Mouse (Mus musculus): Measurements from ENCODE around the gene Elfn2.
A peak's percentile ranks its signal among the peaks of the same experiment; 100 is the strongest.

Elfn2 gene

GRCm38 (mm10) chr15:78718290-78719250 lies at the start of gene Elfn2:
Elfn2 (minus strand) TSS chr15:78718771.
- no peak for DNase-seq (ENCODE audit: low spot score)

- DNase-seq (ENCODE audit: low spot score): no peak
Measured at GRCm38 (mm10) chr15:78763704-78764103, 45.1 kb upstream of the Elfn2 start.

GRCm38 (mm10) chr15:78763210-78763609 lies 44.6 kb upstream of the Elfn2 start:
- DNase-seq (ENCODE audit: low spot score): no peak

GRCm38 (mm10) chr15:78761112-78761511 lies 42.5 kb upstream of the Elfn2 start:
- DNase-seq (ENCODE audit: low spot score): no peak

DNA sequence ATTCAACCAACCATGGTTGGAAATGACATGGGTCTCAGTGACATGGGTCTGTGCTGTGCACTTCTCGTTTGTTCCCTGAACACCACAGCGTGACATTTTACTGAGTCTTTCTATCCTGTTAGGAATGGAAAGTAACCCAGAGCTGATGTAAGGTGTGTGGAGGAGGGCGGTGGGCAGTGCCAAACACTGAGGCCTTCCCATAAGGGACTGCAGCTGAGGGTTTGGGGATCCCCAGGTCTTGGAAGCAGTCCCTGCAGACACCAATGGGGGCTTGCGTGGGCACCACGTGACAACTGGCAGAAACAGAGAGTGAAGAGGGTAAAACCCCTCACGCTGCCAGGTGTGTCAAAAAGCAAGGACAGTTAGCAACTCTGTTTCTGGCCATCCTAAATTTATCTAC lies 39.6 kb upstream of the Elfn2 start:
- DNase-seq (ENCODE audit: low spot score): no peak

- no peak for DNase-seq (ENCODE audit: low spot score)
Measured at GRCm38 (mm10) chr15:78755966-78756725, 37.6 kb upstream of the Elfn2 start.

DNA sequence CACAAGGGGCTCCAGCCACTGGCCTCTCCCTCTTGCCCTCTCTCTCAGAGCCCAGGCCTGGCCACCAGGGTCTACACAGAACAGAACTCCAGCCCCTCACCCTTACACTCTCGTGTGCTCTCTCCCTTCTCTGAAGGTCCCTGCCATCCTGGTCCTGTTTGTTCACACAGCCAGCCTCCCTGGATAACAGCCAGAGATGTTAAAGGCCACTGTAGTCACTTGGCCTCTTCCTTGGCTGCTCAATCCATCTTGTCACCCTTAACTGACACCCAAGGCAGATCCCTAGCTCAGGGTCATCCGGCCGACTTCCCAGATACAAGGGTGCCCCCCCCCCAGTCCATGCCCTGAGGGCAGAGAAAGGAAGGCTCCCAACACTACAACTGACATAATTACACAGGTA lies 36.7 kb upstream of the Elfn2 start:
- no peak for DNase-seq (ENCODE audit: low spot score)

DNA sequence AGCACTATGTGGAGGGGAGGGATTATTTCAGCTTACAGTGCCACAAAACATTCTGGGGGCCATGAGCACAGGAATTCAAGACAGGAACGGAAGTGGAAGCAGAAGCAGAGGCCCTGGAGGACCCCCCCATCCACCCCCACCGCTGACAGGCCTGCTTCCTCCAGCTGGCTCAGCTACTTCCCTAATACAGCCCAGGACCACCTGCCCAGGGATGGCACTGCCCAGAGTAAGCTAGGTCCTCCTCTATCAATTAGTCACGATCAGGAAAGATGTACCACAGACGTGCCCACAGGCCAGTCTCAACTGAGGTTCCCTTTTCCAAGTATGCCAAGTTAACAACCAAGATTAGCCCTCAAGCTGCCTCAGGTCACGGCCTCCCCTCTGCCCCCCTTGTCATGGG lies 35.6 kb upstream of the Elfn2 start:
- no peak for DNase-seq (ENCODE audit: low spot score)

- DNase-seq (ENCODE audit: low spot score): no peak
Measured at GRCm38 (mm10) chr15:78752991-78753390, 34.4 kb upstream of the Elfn2 start.

- no peak for DNase-seq (ENCODE audit: low spot score)
Measured at GRCm38 (mm10) chr15:78750608-78751350, 32.2 kb upstream of the Elfn2 start.

DNA sequence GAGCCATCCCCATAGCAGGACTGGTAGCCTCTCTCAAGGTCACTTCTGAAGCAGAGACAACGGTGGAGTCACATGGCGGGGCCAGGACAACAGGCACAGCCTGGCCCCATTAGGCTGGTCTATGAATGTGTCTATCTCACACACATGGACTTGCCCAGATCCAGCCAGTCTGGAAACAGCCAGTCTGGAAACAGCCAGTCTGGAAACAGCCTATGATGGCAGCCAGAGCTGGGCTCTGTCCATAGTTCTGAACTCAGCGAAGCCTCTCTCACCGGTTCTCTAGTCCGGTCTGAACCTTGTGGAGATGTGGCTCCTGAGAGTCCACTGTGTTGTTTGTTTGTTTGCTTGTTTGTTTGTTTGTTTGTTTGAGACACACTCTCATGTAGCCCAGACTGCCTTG lies 31.3 kb upstream of the Elfn2 start:
- DNase-seq (ENCODE audit: low spot score): no peak

- peak; percentile 70 for DNase-seq (ENCODE audit: low spot score)
Measured at GRCm38 (mm10) chr15:78744206-78744605, 25.6 kb upstream of the Elfn2 start.

- DNase-seq (ENCODE audit: low spot score): no peak
Measured at GRCm38 (mm10) chr15:78742831-78743230, 24.3 kb upstream of the Elfn2 start.

DNA sequence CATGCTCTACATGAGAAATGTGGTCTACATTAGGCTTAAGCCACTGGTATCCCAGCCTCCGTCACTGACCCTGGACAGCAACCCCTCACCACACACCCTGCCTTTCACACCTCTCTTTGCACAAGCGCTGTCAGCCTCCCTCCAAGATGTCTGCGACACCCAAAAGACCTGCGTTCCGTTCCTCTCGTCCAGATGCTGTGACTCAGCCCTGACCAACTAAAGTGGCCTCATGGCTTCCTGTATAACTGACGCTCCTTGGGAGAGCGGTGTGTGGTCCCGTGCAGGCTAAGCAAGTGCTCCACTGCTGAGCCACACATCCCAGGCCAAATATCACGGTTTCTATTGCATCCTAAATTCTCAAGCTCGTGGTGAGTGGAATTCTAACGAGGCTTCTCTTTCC lies 22.1 kb upstream of the Elfn2 start:
- DNase-seq (ENCODE audit: low spot score): no peak

DNA sequence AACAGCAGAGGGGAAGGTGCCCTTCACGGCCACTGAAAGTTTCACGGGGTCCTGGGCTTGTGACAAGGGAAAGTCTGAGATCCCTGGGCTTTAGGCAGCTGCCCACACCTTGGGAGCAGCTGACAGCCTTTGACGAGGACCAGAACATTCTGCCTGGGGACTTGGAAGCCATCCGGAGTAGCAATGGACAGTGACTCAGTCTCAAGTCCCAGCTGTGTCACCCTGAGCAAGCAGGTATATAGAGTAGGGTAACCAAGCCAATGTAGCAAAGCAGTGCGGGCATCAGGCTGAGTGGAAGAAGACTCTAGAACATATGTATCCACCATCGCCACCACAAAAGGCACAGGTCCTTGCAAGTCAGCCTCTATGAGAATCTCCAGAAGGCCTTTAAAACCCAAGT lies 18.6 kb upstream of the Elfn2 start:
- DNase-seq (ENCODE audit: low spot score): no peak

DNA sequence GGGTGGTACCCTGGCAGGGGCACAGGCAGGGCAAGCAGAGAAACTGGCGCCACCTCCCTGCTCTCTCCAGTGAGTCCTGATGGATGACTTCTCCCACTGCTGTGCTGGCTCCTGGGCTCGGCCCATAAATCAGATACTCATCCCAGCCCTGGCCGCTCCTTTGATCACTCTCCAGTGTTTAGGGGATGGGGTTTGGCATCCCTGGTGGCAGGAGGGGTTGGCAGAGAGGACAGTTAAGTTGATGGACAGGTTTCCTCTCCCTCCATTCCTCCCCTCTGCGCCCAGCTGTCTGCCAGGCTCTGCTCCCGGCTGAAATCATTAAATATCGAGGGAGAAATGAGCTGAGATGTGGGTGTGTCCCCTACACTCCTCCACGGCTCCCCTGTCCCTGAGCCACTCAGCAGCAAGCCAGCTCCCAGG lies 18.1 kb upstream of the Elfn2 start:
- no peak for DNase-seq (ENCODE audit: low spot score)

DNA sequence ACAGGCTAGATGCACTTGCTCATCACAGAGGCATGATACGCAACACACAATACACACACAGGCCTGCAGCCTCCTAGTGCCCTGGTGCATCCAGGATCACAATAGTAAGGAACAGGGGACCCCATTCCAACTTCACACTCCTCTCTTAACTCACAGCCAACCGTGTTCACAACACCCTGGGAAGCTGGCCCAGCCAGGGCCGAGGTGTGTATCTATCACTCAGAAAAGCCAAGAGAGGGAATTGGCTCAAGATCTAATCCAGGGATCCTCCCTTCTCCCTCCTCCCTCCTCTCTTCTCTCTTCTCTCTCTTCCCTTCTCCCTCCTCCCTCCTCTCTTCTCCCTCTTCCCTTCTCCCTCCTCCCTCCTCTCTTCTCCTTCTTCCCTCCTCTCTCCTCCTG lies 17.6 kb upstream of the Elfn2 start:
- DNase-seq (ENCODE audit: low spot score): no peak

DNA sequence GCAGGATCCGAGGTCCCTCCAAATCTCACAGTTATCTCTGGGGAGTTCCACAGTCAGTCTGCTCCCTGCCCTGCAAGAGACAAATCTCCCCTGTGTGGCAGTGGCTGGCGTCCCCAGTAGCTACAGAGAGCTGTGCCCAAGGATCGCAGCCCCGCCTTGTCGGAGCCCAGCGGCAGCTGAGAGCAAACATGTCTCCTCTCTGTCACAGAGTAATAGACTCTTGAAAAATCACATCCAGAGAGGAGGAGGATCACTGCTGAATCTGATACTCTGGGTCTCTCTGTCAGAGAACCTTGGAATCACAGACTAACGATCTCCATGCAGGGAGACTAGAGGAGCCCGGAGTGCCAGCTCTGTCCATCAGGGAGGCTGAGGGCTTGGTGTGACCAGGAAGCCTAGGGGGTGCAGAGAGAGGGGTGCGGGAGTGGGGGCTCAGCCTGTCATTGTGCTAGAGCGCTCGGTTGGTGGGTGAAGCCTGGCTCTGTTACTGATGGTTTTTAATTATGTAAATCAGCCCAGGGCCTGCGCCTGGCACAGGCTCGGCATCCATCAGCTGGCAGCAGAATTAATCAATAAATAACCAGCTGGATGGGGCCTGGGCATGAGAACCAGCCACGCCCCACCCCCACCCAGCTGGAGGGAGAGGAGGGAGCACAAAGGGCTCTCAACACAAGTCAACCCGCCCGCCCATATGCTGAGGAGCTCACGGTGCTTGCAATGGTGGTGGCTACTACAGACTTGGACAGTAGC lies 17.0 kb upstream of the Elfn2 start:
- DNase-seq (ENCODE audit: low spot score): no peak

DNA sequence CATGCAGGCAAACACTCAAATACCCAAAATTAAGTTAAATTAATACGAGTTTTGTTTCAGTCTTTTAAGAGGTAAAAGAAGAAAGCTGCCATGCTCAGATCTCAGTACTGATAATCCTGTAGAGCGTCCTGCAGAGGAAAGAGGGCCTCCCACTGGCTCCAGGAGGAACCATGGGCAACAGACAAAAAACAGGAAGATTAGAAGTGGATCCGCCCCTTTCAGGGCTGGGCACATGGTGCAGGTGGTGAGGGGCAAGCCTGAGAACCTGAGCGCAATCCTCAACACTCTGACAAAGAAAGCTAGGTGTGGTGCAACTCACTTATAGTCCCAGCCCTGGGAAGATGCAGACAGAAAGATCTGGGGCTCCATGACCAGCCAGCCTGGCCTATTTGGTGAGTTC lies 13.3 kb upstream of the Elfn2 start:
- no peak for DNase-seq (ENCODE audit: low spot score)

DNA sequence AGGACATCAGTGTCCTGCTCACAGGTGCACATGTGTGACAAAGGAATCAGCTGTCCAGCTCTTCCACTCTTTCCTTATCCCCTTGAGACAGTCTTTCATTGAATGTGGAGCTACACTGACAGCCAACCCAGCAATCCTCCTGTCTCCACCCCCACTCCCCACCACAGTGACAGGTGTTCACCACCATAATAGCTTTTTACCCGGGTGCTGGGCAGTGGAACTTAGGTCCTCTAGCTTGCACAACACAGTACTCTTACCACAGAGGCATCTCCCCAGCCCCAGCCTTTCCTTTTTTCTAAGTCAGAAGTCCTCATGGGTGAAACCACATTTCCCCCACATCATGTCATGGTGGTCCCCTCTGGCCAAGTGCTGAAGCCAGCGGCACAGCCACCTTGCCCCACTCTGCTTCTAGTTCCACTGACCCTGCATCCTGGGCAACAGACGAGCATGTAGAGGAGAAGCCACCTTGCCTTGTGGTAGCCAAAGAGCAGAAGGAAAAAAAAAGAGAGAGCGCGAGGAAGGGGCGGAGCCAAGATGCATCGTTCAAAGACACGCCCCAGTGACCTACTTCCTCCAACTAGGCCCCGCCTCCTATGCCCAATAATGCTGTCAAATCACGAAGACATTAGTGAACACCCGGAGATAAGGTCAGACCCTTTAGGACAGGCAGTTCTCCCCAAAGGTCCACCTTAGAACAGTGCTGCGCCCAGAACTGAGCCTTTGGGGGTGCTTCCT lies 11.9 kb upstream of the Elfn2 start:
- DNase-seq (ENCODE audit: low spot score): no peak

DNA sequence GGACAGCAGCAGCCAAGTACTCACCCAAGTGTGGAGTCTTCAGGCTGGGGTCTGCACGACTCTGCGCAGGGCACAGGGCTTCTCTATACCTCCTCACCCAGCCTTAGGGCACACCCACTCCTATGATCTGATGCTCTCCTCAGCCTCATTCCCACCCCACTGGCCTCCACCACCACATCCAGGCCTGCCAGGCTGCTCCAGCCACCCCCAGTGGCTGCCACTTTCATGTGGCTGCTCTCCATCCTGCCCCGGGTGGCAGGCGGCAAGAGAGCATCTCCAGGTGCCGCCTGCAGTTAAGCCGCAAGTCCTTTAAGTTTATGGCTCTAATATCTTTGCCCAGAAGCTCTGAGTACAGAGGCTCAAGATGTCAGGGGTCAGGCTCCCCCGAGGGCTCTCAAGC lies 8.1 kb upstream of the Elfn2 start:
- no peak for DNase-seq (ENCODE audit: low spot score)
